Mouse (Mus musculus): ENCODE measurements around the gene Snd1. TPM values are rescaled to one million over a fixed set of nuclear protein-coding genes. Genes with fewer than 3 reads are reported as not detected.

The Snd1 gene
- total and polyA plus RNA-seq, 3 experiments: 83.7 to 377 (median 210) TPM

- TF ChIP-seq NRF1 (IDR thresholded peaks at IDR 0.05; ENCODE audit: low read depth, low read length): no peak
- in situ Hi-C loops (cut with MboI; ENCODE audit: low pct_ligation_motif_present, low pct_unique_long_range_greater_than_20kb, low sequenced_read_pairs) (no loop called here), dilution Hi-C loops (cut with MboI; ENCODE audit: extremely low pct_ligation_motif_present, extremely low pct_unique_long_range_greater_than_20kb, low sequenced_read_pairs) (no loop called here)
Measured at GRCm38 (mm10) chr6:28970711-28971110, 495.8 kb downstream of the Snd1 start.

GRCm38 (mm10) chr6:28974498-28974897, 499.6 kb downstream of the Snd1 start:
- dilution Hi-C loops (cut with MboI; ENCODE audit: extremely low pct_ligation_motif_present, extremely low pct_unique_long_range_greater_than_20kb, low sequenced_read_pairs) (no loop called here), in situ Hi-C loops (cut with MboI; ENCODE audit: low pct_ligation_motif_present, low pct_unique_long_range_greater_than_20kb, low sequenced_read_pairs) (no loop called here)
- no peak for TF ChIP-seq RAD21 (IDR thresholded peaks at IDR 0.05; ENCODE audit: low read depth, low read length)
- no peak for TF ChIP-seq USF2 (conservative IDR thresholded peaks at IDR 0.05; ENCODE audit: low read depth, low read length)
- TF ChIP-seq TCF12 (IDR thresholded peaks at IDR 0.05; ENCODE audit: low read depth, low read length): no peak
- no peak for TF ChIP-seq ETS1 (conservative IDR thresholded peaks at IDR 0.05; ENCODE audit: low read depth, low read length)
- no peak for TF ChIP-seq MEF2A (IDR thresholded peaks at IDR 0.05; ENCODE audit: borderline replicate concordance, low read depth, low read length)
- TF ChIP-seq KAT2A (IDR thresholded peaks at IDR 0.05; ENCODE audit: insufficient replicate concordance, low read length): no peak
- TF ChIP-seq POLR2AphosphoS2 (IDR thresholded peaks at IDR 0.05; ENCODE audit: low read depth, low read length): no peak
- TF ChIP-seq NELFE (IDR thresholded peaks at IDR 0.05; ENCODE audit: low read depth, low read length): no peak
- no peak for TF ChIP-seq CHD2 (IDR thresholded peaks at IDR 0.05; ENCODE audit: low read length)
- no peak for TF ChIP-seq GABPA (IDR thresholded peaks at IDR 0.05; ENCODE audit: insufficient replicate concordance, low read depth, low read length)
- no peak for TF ChIP-seq MAX (IDR thresholded peaks at IDR 0.05; ENCODE audit: low read length)
- TF ChIP-seq NRF1 (IDR thresholded peaks at IDR 0.05; ENCODE audit: low read depth, low read length): no peak
- no peak for TF ChIP-seq MAZ (IDR thresholded peaks at IDR 0.05; ENCODE audit: low read depth, low read length)
- TF ChIP-seq RCOR1 (conservative IDR thresholded peaks at IDR 0.05; ENCODE audit: low read depth, low read length): no peak
- TF ChIP-seq JUN (IDR thresholded peaks at IDR 0.05; ENCODE audit: insufficient read depth, low read depth, low read length): no peak
- Histone ChIP-seq H3K9me3 (replicated peaks; ENCODE audit: low read length) (peaks cover 8% of the 10 kb centered on the region), H3K9ac (ENCODE audit: insufficient read depth, low read depth) (no peak overlapping the region), H3K4me1 (ENCODE audit: control insufficient read depth in 1 of 2, insufficient read depth in 2 of 2) (no peaks in the 10 kb centered on the region), H3K4me2 (ENCODE audit: insufficient read depth, low read depth, poor library complexity, severe bottlenecking) (no peak overlapping the region), H3K27ac (ENCODE audit: insufficient read depth, low read depth) (no peak overlapping the region), H3K79me2 (replicated peaks; ENCODE audit: control insufficient read depth, extremely low read depth, insufficient read depth, poor library complexity, severe bottlenecking) (no peaks in the 10 kb centered on the region), H3K4me3 (replicated peaks in 1 of 3; ENCODE audit: low read depth in 2 of 3, low read length in 2 of 3, poor library complexity in 1 of 3) (no peak overlapping the region), H3K36me3 (replicated peaks in 1 of 2; ENCODE audit: control insufficient read depth in 1 of 2, insufficient read depth in 1 of 2, low read length in 1 of 2) (no peaks in the 10 kb centered on the region), H3K27me3 (replicated peaks) (peaks cover 25% of the 10 kb centered on the region)
- no peak for DNase-seq (ENCODE audit: extremely low read depth)

More at GRCm38 (mm10) chr6:28970711-28971110, 495.8 kb downstream of the Snd1 start:
- Histone ChIP-seq H3K79me2 (replicated peaks; ENCODE audit: control insufficient read depth, extremely low read depth, insufficient read depth, poor library complexity, severe bottlenecking) (no peaks in the 10 kb centered on the region), H3K4me1 (ENCODE audit: control insufficient read depth in 1 of 2, insufficient read depth in 2 of 2) (no peaks in the 10 kb centered on the region), H3K27ac (ENCODE audit: insufficient read depth, low read depth) (no peak overlapping the region), H3K9ac (ENCODE audit: insufficient read depth, low read depth) (no peak overlapping the region), H3K27me3 (replicated peaks) (peaks cover 8% of the 10 kb centered on the region), H3K36me3 (replicated peaks in 1 of 2; ENCODE audit: control insufficient read depth in 1 of 2, insufficient read depth in 1 of 2, low read length in 1 of 2) (no peaks in the 10 kb centered on the region), H3K4me2 (ENCODE audit: insufficient read depth, low read depth, poor library complexity, severe bottlenecking) (no peak overlapping the region), H3K9me3 (replicated peaks; ENCODE audit: low read length) (no peaks in the 10 kb centered on the region), H3K4me3 (replicated peaks in 1 of 3; ENCODE audit: low read depth in 2 of 3, low read length in 2 of 3, poor library complexity in 1 of 3) (no peak overlapping the region)
- no peak for DNase-seq (ENCODE audit: extremely low read depth)
